Mouse (Mus musculus): ENCODE results near the gene Ift27. TPM values are rescaled to one million over a fixed set of nuclear protein-coding genes. Genes with fewer than 3 reads are reported as not detected.

Ift27 gene
- total and polyA plus RNA-seq, 2 experiments from 2014 or later, result 18.6 to 33.5 TPM

DNA sequence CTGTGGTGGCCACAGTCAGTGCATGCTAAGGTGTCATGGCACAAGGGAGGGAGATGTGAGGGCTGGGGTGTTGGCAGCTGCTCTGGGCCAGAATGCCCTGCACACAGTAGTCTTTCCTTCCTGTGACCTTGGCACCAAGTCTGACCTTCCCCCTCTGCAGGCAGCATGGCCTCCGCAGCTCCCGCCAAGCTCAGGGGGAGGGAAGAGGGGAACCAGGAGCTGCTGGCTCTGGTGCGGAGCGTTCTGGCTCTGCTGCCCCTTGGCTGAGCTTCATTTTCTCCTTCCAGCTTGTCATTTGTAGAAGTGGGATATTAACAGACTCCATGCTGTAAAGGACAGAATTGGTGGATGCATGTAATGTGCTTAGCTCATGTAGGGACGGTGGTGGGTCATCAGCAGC is 15.6 kb downstream of the Ift27 start:
- TF ChIP-seq EP300 (IDR thresholded peaks at IDR 0.05; ENCODE audit: low read depth) (no peak), CTCF (IDR thresholded peaks at IDR 0.05; ENCODE audit: low read depth) (no peak)
- ATAC-seq (ENCODE audit: insufficient read depth, low read depth) (no peak), DNase-seq (ENCODE audit: low spot score) (no peak)
- no peak overlapping the region for H3K27ac ChIP-seq (ENCODE audit: low read depth)
- H3K4me3 ChIP-seq (ENCODE audit: low read depth, low read length), result no peak overlapping the region
- no peaks in the 10 kb centered on the region for H3K4me1 ChIP-seq (ENCODE audit: control insufficient read depth, insufficient read depth)
- no peaks in the 10 kb centered on the region for H3K36me3 ChIP-seq (replicated peaks; ENCODE audit: control insufficient read depth, insufficient read depth, low read length)
- H3K9ac ChIP-seq (replicated peaks; ENCODE audit: low read depth, low read length), result no peak overlapping the region
- no peaks in the 10 kb centered on the region for H3K27me3 ChIP-seq (ENCODE audit: control insufficient read depth, insufficient read depth, low read length)
- no peak overlapping the region for H3K4me2 ChIP-seq (ENCODE audit: low read depth, low read length)
- WGBS, result 57% methylated on average over 5 of the region's 5 CpGs
- no peaks in the 10 kb centered on the region for H3K9me3 ChIP-seq (replicated peaks; ENCODE audit: control insufficient read depth, low read length)

DNA sequence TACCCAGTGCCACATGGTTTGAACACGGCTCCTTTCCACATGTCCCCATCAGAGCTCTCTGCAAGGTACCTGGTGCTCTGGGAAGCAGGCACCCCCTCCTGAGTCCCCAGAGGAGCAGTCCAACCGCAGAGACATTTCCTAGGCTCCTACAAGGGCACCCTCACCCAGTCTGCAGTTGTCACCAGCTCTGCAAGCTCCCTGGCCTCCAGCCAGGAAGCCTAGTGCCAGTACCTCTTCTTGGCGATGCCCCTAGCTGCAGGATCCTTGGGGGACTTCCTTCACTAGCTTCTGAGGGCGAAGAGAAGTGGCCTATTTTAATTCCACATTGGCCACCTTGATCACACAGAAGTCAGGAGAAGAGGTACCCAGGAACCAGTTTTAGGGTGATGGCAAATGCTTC is 16.1 kb downstream of the Ift27 start:
- Histone ChIP-seq H3K4me2 (ENCODE audit: low read depth, low read length) (no peak overlapping the region), H3K36me3 (replicated peaks; ENCODE audit: control insufficient read depth, insufficient read depth, low read length) (no peaks in the 10 kb centered on the region), H3K27ac (ENCODE audit: low read depth) (no peak overlapping the region), H3K4me3 (ENCODE audit: low read depth, low read length) (no peak overlapping the region), H3K9ac (replicated peaks; ENCODE audit: low read depth, low read length) (no peak overlapping the region), H3K27me3 (ENCODE audit: control insufficient read depth, insufficient read depth, low read length) (no peaks in the 10 kb centered on the region), H3K9me3 (replicated peaks; ENCODE audit: control insufficient read depth, low read length) (no peaks in the 10 kb centered on the region), H3K4me1 (ENCODE audit: control insufficient read depth, insufficient read depth) (no peaks in the 10 kb centered on the region)
- no peak for TF ChIP-seq EP300 (IDR thresholded peaks at IDR 0.05; ENCODE audit: low read depth)
- TF ChIP-seq CTCF (IDR thresholded peaks at IDR 0.05; ENCODE audit: low read depth), result no peak
- WGBS, result 64% methylated on average over 4 of the region's 4 CpGs
- no peak for DNase-seq (ENCODE audit: low spot score)
- no peak for ATAC-seq (ENCODE audit: insufficient read depth, low read depth)

DNA sequence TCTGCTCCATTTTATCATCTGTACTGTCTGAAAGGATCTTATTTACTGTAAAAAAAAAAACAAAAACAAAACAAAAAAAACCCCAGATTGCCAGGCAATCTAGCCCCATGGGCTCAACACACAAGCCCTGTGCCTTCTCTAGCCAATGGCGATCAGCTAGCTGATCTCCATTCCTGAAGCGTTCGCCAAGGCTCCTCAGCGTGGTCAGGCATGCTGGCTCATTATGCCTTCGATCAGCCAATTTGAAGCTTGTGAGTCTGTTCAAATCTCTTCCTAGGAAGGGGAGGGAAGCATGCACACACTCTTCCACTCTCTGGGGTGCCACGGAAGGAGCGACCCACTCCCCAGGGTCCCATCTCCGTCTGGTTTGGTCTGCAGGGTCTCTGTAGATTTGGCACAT is 16.6 kb downstream of the Ift27 start:
- no peak overlapping the region for H3K9ac ChIP-seq (replicated peaks; ENCODE audit: low read depth, low read length)
- no peaks in the 10 kb centered on the region for H3K4me1 ChIP-seq (ENCODE audit: control insufficient read depth, insufficient read depth)
- DNase-seq (ENCODE audit: low spot score), result no peak
- H3K9me3 ChIP-seq (replicated peaks; ENCODE audit: control insufficient read depth, low read length), result no peaks in the 10 kb centered on the region
- TF ChIP-seq CTCF (IDR thresholded peaks at IDR 0.05; ENCODE audit: low read depth), result no peak
- TF ChIP-seq EP300 (IDR thresholded peaks at IDR 0.05; ENCODE audit: low read depth), result no peak
- H3K4me3 ChIP-seq (ENCODE audit: low read depth, low read length), result no peak overlapping the region
- ATAC-seq (ENCODE audit: insufficient read depth, low read depth), result no peak
- H3K27ac ChIP-seq (ENCODE audit: low read depth), result no peak overlapping the region
- H3K4me2 ChIP-seq (ENCODE audit: low read depth, low read length), result no peak overlapping the region
- H3K36me3 ChIP-seq (replicated peaks; ENCODE audit: control insufficient read depth, insufficient read depth, low read length), result no peaks in the 10 kb centered on the region
- WGBS, result 73% methylated on average over 8 of the region's 8 CpGs
- no peaks in the 10 kb centered on the region for H3K27me3 ChIP-seq (ENCODE audit: control insufficient read depth, insufficient read depth, low read length)

- no peak for ATAC-seq (ENCODE audit: insufficient read depth, low read depth)
- no peaks in the 10 kb centered on the region for H3K27me3 ChIP-seq (ENCODE audit: control insufficient read depth, insufficient read depth, low read length)
- no peak for TF ChIP-seq CTCF (IDR thresholded peaks at IDR 0.05; ENCODE audit: low read depth)
- TF ChIP-seq EP300 (IDR thresholded peaks at IDR 0.05; ENCODE audit: low read depth), result no peak
- H3K27ac ChIP-seq (ENCODE audit: low read depth), result no peak overlapping the region
- no peak for DNase-seq (ENCODE audit: low spot score)
- H3K9me3 ChIP-seq (replicated peaks; ENCODE audit: control insufficient read depth, low read length), result no peaks in the 10 kb centered on the region
- no peak overlapping the region for H3K4me2 ChIP-seq (ENCODE audit: low read depth, low read length)
- 80% methylated on average over 6 of the region's 6 CpGs for WGBS
- no peak overlapping the region for H3K4me3 ChIP-seq (ENCODE audit: low read depth, low read length)
- H3K4me1 ChIP-seq (ENCODE audit: control insufficient read depth, insufficient read depth), result no peaks in the 10 kb centered on the region
- no peaks in the 10 kb centered on the region for H3K36me3 ChIP-seq (replicated peaks; ENCODE audit: control insufficient read depth, insufficient read depth, low read length)
- no peak overlapping the region for H3K9ac ChIP-seq (replicated peaks; ENCODE audit: low read depth, low read length)
Measured at GRCm38 (mm10) chr15:78155421-78155820, 18.5 kb downstream of the Ift27 start.

DNA sequence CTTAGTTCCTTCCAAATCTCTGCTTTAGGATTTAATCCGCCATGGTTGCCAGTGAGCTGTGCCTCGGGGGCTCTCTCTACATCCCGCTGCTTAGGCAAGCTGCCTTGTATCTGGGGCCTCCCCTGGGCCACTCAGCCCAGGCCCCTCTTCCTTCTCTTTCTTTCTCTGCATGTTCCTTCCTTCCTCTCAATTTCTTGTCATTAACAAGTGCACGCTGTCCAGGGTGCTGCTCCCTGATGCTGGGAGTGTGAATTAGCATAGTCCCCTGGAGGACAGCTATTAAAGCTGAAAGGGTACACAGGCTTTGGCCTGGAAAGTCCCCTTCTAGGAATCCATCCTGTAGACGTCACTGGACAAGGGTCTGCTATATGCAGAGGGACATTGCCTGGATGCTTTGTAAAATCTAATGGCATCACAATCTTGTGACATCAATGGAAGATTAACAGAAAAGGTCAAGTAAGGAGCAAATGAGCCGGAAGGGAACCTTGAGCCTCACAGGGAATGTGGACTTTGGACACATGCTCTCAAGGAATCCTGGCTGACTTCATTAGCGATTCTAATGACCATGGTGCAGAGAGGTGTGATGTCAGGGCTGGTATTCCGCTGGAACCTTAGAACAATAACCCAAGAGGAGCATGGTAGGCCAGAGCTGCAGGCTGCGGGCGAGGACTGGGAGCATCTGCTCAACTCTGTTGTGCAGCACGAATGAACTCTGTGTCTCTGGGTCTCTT is 20.7 kb downstream of the Ift27 start:
- H3K36me3 ChIP-seq (replicated peaks; ENCODE audit: control insufficient read depth, insufficient read depth, low read length), result no peaks in the 10 kb centered on the region
- no peaks in the 10 kb centered on the region for H3K27me3 ChIP-seq (ENCODE audit: control insufficient read depth, insufficient read depth, low read length)
- TF ChIP-seq EP300 (IDR thresholded peaks at IDR 0.05; ENCODE audit: low read depth) (no peak), CTCF (IDR thresholded peaks at IDR 0.05; ENCODE audit: low read depth) (no peak)
- no peak overlapping the region for H3K9ac ChIP-seq (replicated peaks; ENCODE audit: low read depth, low read length)
- DNase-seq (ENCODE audit: low spot score), result no peak
- H3K4me1 ChIP-seq (ENCODE audit: control insufficient read depth, insufficient read depth), result no peaks in the 10 kb centered on the region
- no peaks in the 10 kb centered on the region for H3K9me3 ChIP-seq (replicated peaks; ENCODE audit: control insufficient read depth, low read length)
- H3K4me2 ChIP-seq (ENCODE audit: low read depth, low read length), result no peak overlapping the region
- H3K27ac ChIP-seq (ENCODE audit: low read depth), result no peak overlapping the region
- no peak overlapping the region for H3K4me3 ChIP-seq (ENCODE audit: low read depth, low read length)
- ATAC-seq (ENCODE audit: insufficient read depth, low read depth), result no peak
- WGBS, result 52% methylated on average over 11 of the region's 11 CpGs

DNA sequence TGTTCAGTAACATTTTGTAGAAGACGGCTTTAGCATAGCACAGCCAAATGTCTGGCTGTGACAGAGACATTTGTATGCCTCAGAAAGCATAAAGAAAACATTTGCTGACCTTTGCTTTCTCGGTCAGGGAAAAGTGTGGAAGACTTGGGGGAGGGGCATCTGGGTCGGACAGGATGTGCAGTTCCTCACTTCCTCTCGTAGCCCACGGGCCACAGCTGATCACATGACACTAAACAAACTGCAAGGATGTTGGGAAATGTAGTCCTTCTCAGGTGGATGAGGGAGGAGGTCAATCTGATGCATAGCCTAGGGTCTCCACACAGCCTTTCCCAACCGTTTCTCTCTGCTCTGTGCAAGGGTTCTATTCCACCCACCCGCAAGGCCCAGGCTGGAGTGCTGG is 25.3 kb downstream of the Ift27 start:
- WGBS, result 67% methylated on average over 7 of the region's 7 CpGs
- DNase-seq (ENCODE audit: low spot score), result no peak
- no peak for TF ChIP-seq EP300 (IDR thresholded peaks at IDR 0.05; ENCODE audit: low read depth)
- TF ChIP-seq CTCF (IDR thresholded peaks at IDR 0.05; ENCODE audit: low read depth), result no peak
- Histone ChIP-seq H3K36me3 (replicated peaks; ENCODE audit: control insufficient read depth, insufficient read depth, low read length) (no peaks in the 10 kb centered on the region), H3K4me2 (ENCODE audit: low read depth, low read length) (no peak overlapping the region), H3K4me3 (ENCODE audit: low read depth, low read length) (no peak overlapping the region), H3K27me3 (ENCODE audit: control insufficient read depth, insufficient read depth, low read length) (no peaks in the 10 kb centered on the region), H3K4me1 (ENCODE audit: control insufficient read depth, insufficient read depth) (no peaks in the 10 kb centered on the region), H3K27ac (ENCODE audit: low read depth) (no peak overlapping the region), H3K9ac (replicated peaks; ENCODE audit: low read depth, low read length) (no peak overlapping the region), H3K9me3 (replicated peaks; ENCODE audit: control insufficient read depth, low read length) (no peaks in the 10 kb centered on the region)
- ATAC-seq (ENCODE audit: insufficient read depth, low read depth), result no peak
